Mouse (Mus musculus) thymus, postnatal 25 days (tissue): Measurements from ENCODE around the gene Tnip3.

Source experiments
- DNase-seq: peaks from one replicate; pipeline ENCODE4 v3.0.0; 2022

Tnip3 gene

GRCm38 (mm10) chr6:65585333-65586053 lies 60.4 kb downstream of the Tnip3 start:
- DNase-seq: no peak

- DNase-seq: no peak
Measured at GRCm38 (mm10) chr6:65588847-65589246, 63.7 kb downstream of the Tnip3 start.

GRCm38 (mm10) chr6:65590018-65590417 lies 64.9 kb downstream of the Tnip3 start:
- DNase-seq: no peak

GRCm38 (mm10) chr6:65594171-65594570 lies 69.1 kb downstream of the Tnip3 start:
- peak; percentile 5 for DNase-seq

- no peak for DNase-seq
Measured at GRCm38 (mm10) chr6:65595371-65595770, 70.3 kb downstream of the Tnip3 start.

- DNase-seq: no peak
Measured at GRCm38 (mm10) chr6:65597056-65597818, 72.1 kb downstream of the Tnip3 start.

- DNase-seq: no peak
Measured at GRCm38 (mm10) chr6:65598522-65598921, 73.4 kb downstream of the Tnip3 start.

- peak; percentile 9 for DNase-seq
Measured at GRCm38 (mm10) chr6:65599865-65600739, 75.0 kb downstream of the Tnip3 start.

- DNase-seq: no peak
Measured at GRCm38 (mm10) chr6:65600887-65601286, 75.8 kb downstream of the Tnip3 start.

GRCm38 (mm10) chr6:65605778-65606177 lies 80.7 kb downstream of the Tnip3 start:
- no peak for DNase-seq

GRCm38 (mm10) chr6:65606946-65607345 lies 81.8 kb downstream of the Tnip3 start:
- DNase-seq: no peak

GRCm38 (mm10) chr6:65611834-65612233 lies 86.7 kb downstream of the Tnip3 start:
- no peak for DNase-seq

- DNase-seq: no peak
Measured at GRCm38 (mm10) chr6:65613924-65614585, 88.9 kb downstream of the Tnip3 start.

- DNase-seq: no peak
Measured at GRCm38 (mm10) chr6:65615641-65616040, 90.5 kb downstream of the Tnip3 start.

GRCm38 (mm10) chr6:65621260-65621659 lies 96.1 kb downstream of the Tnip3 start:
- no peak for DNase-seq

GRCm38 (mm10) chr6:65623016-65623715 lies 98.1 kb downstream of the Tnip3 start:
- no peak for DNase-seq

- no peak for DNase-seq
Measured at GRCm38 (mm10) chr6:65630578-65630977, 105.5 kb downstream of the Tnip3 start.

GRCm38 (mm10) chr6:65632184-65632583 lies 107.1 kb downstream of the Tnip3 start:
- DNase-seq: no peak

GRCm38 (mm10) chr6:65642431-65642830 lies 117.3 kb downstream of the Tnip3 start:
- no peak for DNase-seq

- no peak for DNase-seq
Measured at GRCm38 (mm10) chr6:65644110-65644509, 119.0 kb downstream of the Tnip3 start.

- DNase-seq: no peak
Measured at GRCm38 (mm10) chr6:65646408-65646807, 121.3 kb downstream of the Tnip3 start.

- DNase-seq: peak; percentile 55
Measured at GRCm38 (mm10) chr6:65647731-65648130, 122.6 kb downstream of the Tnip3 start.
